Mouse (Mus musculus): ENCODE measurements around the gene Fbxo28. TPM values are rescaled to one million over a fixed set of nuclear protein-coding genes. Genes with fewer than 3 reads are reported as not detected.

Fbxo28 gene
- polyA plus RNA-seq, 1 experiment: 29.7 TPM

GRCm38 (mm10) chr1:182371891-182372290 lies 30.5 kb upstream of the Fbxo28 start:
- no peak for DNase-seq (ENCODE audit: low read depth)

GRCm38 (mm10) chr1:182369435-182369834 lies 28.0 kb upstream of the Fbxo28 start:
- DNase-seq (ENCODE audit: low read depth): no peak
- no peak for TF ChIP-seq POLR2A (IDR thresholded peaks at IDR 0.05; ENCODE audit: borderline replicate concordance, extremely low read depth, insufficient read depth, insufficient read length, poor library complexity, severe bottlenecking)

More at GRCm38 (mm10) chr1:182371891-182372290, 30.5 kb upstream of the Fbxo28 start:
- no peak for TF ChIP-seq CTCF (IDR thresholded peaks at IDR 0.05; ENCODE audit: borderline replicate concordance, extremely low read depth, insufficient read depth, insufficient read length)

GRCm38 (mm10) chr1:182368782-182369181 lies 27.4 kb upstream of the Fbxo28 start:
- no peak for DNase-seq (ENCODE audit: low read depth)

GRCm38 (mm10) chr1:182368309-182368708 lies 26.9 kb upstream of the Fbxo28 start:
- TF ChIP-seq CTCF (IDR thresholded peaks at IDR 0.05; ENCODE audit: borderline replicate concordance, extremely low read depth, insufficient read depth, insufficient read length): no peak
- TF ChIP-seq POLR2A (IDR thresholded peaks at IDR 0.05; ENCODE audit: borderline replicate concordance, extremely low read depth, insufficient read depth, insufficient read length, poor library complexity, severe bottlenecking): no peak
- DNase-seq (ENCODE audit: low read depth): no peak

More at GRCm38 (mm10) chr1:182368782-182369181, 27.4 kb upstream of the Fbxo28 start:
- TF ChIP-seq POLR2A (IDR thresholded peaks at IDR 0.05; ENCODE audit: borderline replicate concordance, extremely low read depth, insufficient read depth, insufficient read length, poor library complexity, severe bottlenecking) (no peak), CTCF (IDR thresholded peaks at IDR 0.05; ENCODE audit: borderline replicate concordance, extremely low read depth, insufficient read depth, insufficient read length) (no peak)

GRCm38 (mm10) chr1:182363683-182364404 lies 22.4 kb upstream of the Fbxo28 start:
- DNase-seq (ENCODE audit: low read depth): no peak
- TF ChIP-seq POLR2A (IDR thresholded peaks at IDR 0.05; ENCODE audit: borderline replicate concordance, extremely low read depth, insufficient read depth, insufficient read length, poor library complexity, severe bottlenecking): no peak
- no peak for TF ChIP-seq CTCF (IDR thresholded peaks at IDR 0.05; ENCODE audit: borderline replicate concordance, extremely low read depth, insufficient read depth, insufficient read length)

- no peak for TF ChIP-seq POLR2A (IDR thresholded peaks at IDR 0.05; ENCODE audit: borderline replicate concordance, extremely low read depth, insufficient read depth, insufficient read length, poor library complexity, severe bottlenecking)
- DNase-seq (ENCODE audit: low read depth): no peak
Observed at GRCm38 (mm10) chr1:182362703-182363102, 21.3 kb upstream of the Fbxo28 start.

- DNase-seq (ENCODE audit: low read depth): no peak
- TF ChIP-seq POLR2A (IDR thresholded peaks at IDR 0.05; ENCODE audit: borderline replicate concordance, extremely low read depth, insufficient read depth, insufficient read length, poor library complexity, severe bottlenecking): no peak
- no peak for TF ChIP-seq CTCF (IDR thresholded peaks at IDR 0.05; ENCODE audit: borderline replicate concordance, extremely low read depth, insufficient read depth, insufficient read length)
Observed at GRCm38 (mm10) chr1:182358133-182358532, 16.7 kb upstream of the Fbxo28 start.

GRCm38 (mm10) chr1:182354504-182355147 lies 13.2 kb upstream of the Fbxo28 start:
- TF ChIP-seq POLR2A (IDR thresholded peaks at IDR 0.05; ENCODE audit: borderline replicate concordance, extremely low read depth, insufficient read depth, insufficient read length, poor library complexity, severe bottlenecking) (no peak), CTCF (IDR thresholded peaks at IDR 0.05; ENCODE audit: borderline replicate concordance, extremely low read depth, insufficient read depth, insufficient read length) (no peak)
- DNase-seq (ENCODE audit: low read depth): no peak

- TF ChIP-seq CTCF (IDR thresholded peaks at IDR 0.05; ENCODE audit: borderline replicate concordance, extremely low read depth, insufficient read depth, insufficient read length) (no peak), POLR2A (IDR thresholded peaks at IDR 0.05; ENCODE audit: borderline replicate concordance, extremely low read depth, insufficient read depth, insufficient read length, poor library complexity, severe bottlenecking) (no peak)
- no peak for DNase-seq (ENCODE audit: low read depth)
Observed at GRCm38 (mm10) chr1:182349557-182349956, 8.1 kb upstream of the Fbxo28 start.

- TF ChIP-seq CTCF (IDR thresholded peaks at IDR 0.05; ENCODE audit: borderline replicate concordance, extremely low read depth, insufficient read depth, insufficient read length): no peak
- TF ChIP-seq POLR2A (IDR thresholded peaks at IDR 0.05; ENCODE audit: borderline replicate concordance, extremely low read depth, insufficient read depth, insufficient read length, poor library complexity, severe bottlenecking): no peak
- no peak for DNase-seq (ENCODE audit: low read depth)
Observed at GRCm38 (mm10) chr1:182346491-182346890, 5.1 kb upstream of the Fbxo28 start.

GRCm38 (mm10) chr1:182345857-182346256 lies 4.4 kb upstream of the Fbxo28 start:
- TF ChIP-seq CTCF (IDR thresholded peaks at IDR 0.05; ENCODE audit: borderline replicate concordance, extremely low read depth, insufficient read depth, insufficient read length) (no peak), POLR2A (IDR thresholded peaks at IDR 0.05; ENCODE audit: borderline replicate concordance, extremely low read depth, insufficient read depth, insufficient read length, poor library complexity, severe bottlenecking) (no peak)
- DNase-seq (ENCODE audit: low read depth): no peak

GRCm38 (mm10) chr1:182341993-182342392 lies 564 bp upstream of the Fbxo28 start:
- no peak for TF ChIP-seq POLR2A (IDR thresholded peaks at IDR 0.05; ENCODE audit: borderline replicate concordance, extremely low read depth, insufficient read depth, insufficient read length, poor library complexity, severe bottlenecking)
- no peak for TF ChIP-seq CTCF (IDR thresholded peaks at IDR 0.05; ENCODE audit: borderline replicate concordance, extremely low read depth, insufficient read depth, insufficient read length)
- DNase-seq (ENCODE audit: low read depth): no peak

Measured in brain, embryonic 14.5 days (tissue).